Mouse (Mus musculus) spleen, adult 12 weeks (tissue): ENCODE data around the gene Vangl1.
A peak's percentile ranks its signal among the peaks of the same experiment; 100 is the strongest.

Experiments
- DNase-seq: peaks from one replicate; pipeline ENCODE4 v3.0.0; 2022; ENCODE audit warnings: low spot score

Gene Vangl1

DNA sequence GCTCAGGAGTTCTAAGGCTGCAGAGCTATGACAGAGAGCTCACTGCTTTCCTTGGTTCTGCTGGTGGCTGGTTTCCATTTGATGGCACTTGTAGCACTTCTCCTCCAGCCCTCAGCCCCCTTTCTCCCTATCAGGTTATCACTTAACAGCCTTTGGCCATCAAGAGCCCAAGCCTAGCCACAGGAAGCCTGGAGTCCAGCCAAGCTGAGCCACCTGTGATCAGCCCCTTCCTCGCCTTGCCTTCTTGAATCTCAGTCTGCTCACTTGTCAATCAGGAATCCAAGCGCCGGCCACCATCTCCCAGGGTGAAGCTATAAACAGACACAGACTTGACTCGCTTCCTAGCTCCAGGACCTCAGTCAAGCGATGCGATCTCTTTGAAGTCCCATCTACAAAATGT is 6.0 kb downstream of the Vangl1 start:
- DNase-seq: no peak

DNA sequence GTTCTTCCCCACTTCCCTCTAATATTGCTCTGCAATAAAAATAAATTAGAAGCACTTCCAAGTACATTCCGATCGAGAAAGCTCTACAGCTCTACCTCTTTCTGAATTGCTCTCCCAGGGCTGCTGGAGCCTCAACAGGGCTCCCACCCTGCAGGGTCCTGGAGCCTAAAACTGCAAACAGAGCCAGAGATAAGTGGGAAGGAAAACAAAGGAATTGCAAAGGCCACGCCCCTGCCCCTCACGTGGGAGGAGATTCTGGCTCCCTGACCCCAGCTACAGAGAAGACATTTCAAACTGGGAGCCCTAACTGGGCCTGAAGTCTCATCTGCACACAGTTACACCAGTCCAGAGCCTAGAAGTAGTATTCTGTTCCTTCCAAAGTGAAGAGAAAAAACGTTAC is 6.7 kb downstream of the Vangl1 start:
- no peak for DNase-seq

DNA sequence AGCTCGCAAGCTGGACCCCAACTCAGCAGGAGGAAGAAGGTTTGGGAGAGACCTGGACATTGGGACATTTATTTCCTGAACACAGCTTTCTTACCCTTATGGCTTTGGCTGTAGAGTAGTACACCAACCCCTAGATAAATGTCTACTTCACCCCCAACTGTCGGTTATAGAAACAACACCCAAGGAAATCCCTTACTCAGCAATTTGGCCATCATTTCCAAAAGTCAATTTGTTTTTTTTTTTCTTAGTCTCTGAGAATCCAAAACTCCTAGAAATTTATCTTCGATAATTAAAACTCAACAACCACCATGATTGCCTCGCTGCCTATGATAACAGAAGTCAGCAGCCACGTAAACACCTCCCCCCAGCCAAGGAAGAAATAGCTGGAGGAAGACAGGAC is 7.3 kb downstream of the Vangl1 start:
- no peak for DNase-seq

DNA sequence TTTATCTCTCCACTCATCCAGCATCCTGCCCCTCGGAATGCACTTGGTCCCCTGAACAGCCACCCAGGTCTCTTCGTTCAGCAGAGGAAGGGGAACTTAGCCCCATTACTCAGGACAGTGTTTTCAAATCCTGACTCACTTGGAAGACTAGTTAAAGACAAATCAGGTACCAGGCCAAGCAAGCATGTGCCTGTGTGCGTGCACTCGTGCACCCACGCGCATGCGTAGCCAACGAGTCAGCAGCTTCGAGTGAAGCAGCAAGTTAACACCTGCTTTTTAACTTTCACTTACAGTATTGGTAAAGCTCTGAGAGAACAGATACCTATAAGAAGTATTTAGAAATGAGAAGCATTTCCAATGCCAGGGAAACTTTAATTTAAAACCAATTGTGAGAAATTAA is 8.3 kb downstream of the Vangl1 start:
- DNase-seq: no peak

DNA sequence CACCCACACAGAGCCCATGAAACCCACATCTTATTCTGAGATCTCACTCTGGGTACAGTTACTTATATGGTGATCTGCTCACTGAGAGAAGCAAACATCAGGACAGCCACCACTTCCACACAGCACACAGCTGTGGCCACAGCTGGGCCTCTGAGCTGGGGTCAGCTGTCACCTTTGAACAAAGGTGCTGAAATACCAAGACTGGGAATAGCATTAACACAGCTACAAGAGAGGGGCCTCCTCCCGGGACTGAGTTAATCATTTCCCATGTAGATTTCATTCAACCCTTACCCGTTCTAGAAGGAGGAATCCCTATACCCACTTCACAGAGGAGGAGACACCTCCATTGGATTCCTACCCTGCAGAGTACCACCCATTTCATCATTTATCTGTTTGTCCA is 8.7 kb downstream of the Vangl1 start:
- no peak for DNase-seq

DNA sequence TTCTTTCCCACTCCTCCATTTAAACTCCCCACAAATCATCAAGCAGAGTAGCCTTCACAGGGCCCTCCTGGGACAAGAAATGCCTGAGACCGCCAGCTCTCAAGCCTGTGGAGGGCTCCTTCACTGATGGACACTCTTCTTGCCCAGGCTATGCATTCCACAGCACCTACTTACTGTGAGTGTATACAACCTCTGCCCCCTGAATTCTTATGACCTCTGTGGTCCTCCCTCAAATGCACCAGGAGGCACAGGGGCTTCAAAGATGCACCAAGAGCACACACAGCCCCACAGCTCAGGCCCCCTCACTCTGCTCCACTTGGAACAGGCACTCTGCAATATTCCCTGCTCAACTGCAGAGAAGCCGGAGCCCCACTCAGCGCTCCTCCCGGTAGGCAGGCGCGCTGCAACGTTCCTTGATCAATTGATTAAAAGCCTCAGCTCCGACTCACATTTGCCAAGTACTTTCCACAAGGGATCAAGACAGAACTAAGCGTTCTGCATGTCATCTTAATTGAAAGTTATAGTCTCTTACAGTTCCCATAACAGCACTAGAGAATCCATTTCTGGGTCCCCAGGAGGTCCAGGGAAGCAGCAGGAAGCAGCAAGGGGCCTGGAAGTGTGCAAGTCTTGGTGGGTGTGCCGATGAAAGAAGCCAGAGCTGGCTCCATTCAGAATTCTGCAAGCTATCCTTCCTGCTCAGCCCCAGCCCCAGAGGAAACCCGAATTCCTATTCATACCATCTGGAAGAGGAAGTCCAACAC is 10.0 kb downstream of the Vangl1 start:
- no peak for DNase-seq

DNA sequence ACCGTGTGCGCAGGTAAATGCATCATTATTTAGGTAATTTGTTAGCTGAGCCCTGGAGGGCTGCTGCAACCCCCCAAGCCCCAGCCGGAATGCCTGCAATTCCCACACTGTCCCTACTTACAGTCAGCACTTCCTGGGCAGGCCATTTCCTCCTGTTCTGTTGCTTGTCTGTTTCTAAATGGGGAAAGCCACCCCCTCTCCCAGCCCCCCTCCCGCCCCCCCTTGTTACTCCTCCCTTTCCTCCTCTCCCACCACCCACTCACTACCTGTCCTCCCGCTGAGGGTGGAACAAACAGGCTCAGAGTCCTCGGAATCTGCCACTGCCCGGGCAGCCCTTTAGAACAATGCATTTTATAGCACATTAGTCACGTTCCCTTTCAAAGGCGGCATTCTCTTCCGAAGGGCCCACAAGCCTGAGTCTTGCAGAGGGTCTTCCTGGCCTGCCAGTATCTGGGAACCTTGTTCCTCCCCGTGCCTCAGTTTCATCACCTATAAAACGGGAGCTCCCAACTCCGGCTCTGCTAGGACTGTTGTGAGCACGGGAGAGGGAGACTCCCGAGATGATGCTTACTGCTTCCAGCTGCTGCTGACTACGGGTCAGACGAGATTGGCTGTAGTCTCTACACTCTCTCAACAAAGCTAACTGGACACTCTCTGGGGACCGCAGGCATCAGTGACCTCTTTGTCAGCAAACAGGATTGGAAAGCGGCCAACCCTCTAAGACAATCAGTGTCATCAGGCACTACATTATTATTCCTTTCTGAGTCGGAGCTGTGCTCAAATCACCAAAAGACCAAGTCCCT is 10.8 kb downstream of the Vangl1 start:
- DNase-seq: no peak

DNA sequence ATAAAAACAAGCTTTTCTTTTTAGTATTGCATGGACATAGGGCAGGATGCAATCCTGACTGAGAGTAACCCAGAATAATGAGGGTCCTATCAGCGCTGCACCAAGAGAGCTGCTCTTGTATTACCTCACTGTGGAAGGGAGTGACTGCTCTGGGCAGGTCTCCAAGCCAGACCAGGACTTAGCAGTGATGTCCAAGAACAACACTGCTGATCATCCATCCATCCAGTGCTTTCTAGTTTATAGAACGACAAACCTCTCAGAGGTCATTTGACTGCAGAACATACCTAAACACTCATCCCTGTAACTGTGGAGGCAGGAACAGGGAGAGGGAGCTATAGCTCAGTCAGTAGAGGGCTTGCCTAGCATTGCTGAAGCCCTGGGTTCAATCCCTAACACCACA is 11.9 kb downstream of the Vangl1 start:
- DNase-seq: no peak

DNA sequence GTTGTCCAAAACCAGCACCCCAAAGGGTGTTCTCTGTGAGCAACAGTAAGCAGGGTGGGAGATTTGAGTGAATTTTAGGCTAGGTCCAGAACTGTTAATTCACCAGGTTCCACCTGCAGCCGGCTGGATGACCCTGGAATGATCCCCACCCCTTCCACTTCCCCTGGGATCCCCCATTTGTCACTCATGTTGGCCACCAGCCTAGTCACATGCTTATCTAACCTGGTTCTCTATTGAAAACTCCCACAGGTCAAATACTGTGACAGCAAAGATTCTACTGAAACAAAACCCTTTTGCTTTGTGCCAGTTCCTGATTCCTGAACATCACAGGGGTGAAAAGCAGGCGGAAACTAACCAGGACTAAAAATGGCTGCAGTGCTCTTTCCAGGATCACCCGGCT is 12.9 kb downstream of the Vangl1 start:
- DNase-seq: no peak

DNA sequence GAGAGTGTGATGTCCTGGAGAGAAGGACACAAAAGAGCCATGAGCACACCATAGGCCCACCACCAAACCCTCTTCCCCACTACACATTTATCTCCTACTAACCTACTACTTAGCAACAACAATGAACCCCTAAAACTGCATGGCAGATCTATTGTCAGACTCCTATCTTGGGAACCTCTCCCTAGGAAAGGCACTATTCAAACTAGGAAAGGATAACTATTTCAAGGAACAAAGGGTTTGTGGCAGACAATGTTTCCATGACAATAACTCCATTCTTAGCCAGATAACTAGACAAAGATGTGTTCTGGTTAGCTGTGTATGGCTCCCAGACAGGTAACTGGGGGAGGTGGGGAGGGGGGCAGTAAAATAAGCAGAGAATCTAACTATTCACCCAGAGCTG is 13.9 kb downstream of the Vangl1 start:
- no peak for DNase-seq

DNA sequence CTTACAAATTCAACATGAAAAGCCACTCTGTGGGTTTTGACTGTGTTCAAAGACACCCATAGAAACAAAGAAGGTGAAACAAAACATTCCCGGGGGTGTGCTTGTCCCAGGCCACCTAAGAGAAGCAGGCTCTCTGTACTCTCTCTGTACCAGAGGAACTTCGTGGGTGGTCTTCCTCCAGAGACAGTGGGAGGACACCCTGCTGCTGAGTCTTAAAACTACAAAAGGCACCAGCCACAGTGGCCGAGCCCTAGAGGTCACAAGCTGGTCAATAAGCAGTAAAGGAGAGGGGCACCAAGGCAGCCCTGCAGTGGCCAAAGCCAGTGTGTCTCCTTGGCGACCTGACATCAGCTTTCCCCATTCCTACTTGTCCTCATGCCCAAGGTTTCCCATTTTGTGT is 14.5 kb downstream of the Vangl1 start:
- DNase-seq: no peak

DNA sequence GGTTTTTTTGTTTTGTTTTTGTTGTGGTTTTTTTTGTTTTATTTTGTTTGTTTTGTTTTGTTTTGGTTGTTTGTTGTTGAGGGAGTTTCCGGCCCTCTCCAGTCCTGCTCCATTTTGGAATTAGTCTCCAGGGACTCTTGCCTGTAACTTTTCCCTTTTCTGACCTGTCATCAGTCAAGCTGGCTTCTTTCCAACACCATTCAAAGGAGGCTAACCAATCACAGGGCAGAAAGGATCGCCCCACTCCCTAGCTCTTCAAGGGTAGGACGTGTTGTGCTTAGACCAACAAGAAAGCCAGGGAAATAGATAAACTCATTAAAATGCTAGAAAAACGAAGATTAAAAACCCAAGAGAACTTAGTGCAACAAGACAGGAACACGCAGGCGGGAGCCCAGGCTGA is 15.5 kb downstream of the Vangl1 start:
- DNase-seq: no peak

DNA sequence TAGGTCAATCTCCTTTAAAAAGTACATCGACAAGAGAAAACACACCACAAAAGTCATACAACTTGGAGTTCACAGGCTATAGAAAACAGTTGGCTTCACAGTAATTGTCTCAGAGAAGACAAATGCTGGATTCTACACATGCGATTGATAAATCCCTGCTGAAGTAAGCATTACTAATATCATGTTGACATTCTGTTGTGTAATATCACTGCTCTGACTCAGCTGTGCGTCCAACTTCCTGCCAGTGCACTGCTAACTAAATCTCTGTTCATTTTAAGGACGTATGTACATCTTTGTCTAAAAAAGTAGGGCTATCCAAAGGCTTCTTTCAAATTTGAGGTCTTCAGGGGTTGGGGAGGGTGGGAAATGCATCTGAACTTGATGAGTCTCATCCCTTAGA is 17.1 kb downstream of the Vangl1 start:
- DNase-seq: no peak

DNA sequence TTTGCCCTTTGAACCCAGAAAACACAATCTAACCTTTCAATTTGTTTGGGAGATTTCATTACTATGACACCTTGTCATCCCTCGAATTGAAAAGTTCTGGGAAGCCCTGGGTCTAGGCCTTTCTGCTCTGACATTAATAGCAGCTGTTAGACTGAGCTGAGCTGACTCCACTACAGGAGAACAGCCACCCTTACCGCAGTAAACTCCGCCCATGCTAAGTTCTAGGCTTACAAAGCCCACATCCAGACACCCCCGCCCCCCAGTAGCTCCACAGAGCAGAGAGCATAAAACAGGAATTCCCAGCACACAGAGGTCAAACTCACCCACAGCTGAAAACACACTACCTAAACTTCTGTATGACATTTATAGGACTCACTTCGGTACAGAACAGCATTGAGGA is 19.8 kb downstream of the Vangl1 start:
- no peak for DNase-seq

DNA sequence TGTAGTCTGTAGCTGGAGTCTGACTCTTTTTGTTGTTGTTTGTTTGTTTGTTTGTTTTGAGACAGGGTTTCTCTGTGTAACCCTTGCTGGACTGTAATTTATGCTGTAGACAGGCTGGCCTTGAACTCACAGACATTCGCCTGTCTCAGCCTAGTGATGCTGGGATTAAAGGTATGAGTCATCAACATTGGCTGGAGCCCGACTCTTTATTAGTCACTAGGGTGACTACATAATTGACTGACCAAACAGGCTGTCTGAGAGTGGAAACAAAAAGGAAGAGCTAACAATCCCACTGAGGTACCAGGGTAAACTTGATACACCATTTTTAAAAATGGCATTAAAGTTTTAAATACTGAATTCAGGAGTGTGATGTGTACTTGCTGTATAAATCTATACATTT is 21.9 kb downstream of the Vangl1 start:
- no peak for DNase-seq

DNA sequence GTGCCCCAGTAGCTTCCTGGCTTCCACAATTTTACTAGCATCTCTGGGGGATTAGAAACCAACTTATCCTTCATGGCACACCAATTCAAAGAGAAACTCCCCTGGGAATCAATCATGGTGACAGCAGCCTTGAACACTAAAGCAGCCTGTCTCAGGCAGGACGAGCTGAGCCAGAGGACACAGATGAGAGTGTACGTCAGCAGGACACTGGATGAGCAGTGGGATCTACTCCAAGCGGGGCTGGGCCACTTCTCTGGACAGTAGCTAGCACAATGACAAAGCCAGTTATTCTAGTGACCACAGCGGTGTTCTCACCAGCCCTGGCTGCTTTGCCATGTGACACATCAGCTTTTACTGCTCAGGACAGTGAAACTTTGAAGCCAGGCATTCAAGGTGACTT is 23.3 kb downstream of the Vangl1 start:
- DNase-seq: no peak

DNA sequence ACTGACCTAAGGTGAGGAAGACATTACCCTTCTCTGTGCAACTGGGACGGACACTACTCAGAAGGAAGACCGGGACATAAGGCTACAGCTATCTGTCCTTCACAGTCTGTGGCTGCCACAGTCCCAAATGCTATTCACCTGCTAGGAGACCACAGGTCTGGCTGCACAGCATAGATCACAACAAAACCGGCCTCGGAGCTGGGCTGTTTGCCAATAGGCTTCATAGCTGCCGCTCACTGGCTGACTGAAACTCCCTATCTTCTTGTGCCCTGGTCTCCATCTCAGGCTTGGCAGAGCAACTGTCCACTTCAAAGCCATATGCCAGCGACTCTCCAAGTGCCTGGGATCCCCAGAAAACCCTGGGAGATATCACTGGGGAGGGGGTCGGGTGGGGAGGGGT is 23.7 kb downstream of the Vangl1 start:
- peak; percentile 11 for DNase-seq

DNA sequence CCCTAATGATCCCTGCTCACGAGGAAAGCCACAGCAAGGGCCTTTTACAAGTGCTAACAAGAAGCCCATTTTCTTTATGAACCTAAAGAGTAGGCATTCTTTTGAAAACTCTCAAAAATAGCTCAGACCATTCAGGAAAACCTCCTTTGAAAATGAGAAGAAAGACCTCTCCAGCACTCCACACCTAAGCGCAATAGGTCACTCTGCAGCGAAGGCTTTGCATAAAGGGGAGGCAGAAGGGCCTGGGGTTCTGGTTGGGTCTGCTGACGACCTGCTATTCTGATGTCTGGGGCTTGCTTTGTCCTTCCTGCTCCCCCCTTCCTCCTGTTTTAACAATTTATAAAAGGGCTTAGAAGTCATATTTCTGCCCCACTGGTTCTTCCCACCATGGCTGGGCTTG is 24.6 kb downstream of the Vangl1 start:
- DNase-seq: no peak

DNA sequence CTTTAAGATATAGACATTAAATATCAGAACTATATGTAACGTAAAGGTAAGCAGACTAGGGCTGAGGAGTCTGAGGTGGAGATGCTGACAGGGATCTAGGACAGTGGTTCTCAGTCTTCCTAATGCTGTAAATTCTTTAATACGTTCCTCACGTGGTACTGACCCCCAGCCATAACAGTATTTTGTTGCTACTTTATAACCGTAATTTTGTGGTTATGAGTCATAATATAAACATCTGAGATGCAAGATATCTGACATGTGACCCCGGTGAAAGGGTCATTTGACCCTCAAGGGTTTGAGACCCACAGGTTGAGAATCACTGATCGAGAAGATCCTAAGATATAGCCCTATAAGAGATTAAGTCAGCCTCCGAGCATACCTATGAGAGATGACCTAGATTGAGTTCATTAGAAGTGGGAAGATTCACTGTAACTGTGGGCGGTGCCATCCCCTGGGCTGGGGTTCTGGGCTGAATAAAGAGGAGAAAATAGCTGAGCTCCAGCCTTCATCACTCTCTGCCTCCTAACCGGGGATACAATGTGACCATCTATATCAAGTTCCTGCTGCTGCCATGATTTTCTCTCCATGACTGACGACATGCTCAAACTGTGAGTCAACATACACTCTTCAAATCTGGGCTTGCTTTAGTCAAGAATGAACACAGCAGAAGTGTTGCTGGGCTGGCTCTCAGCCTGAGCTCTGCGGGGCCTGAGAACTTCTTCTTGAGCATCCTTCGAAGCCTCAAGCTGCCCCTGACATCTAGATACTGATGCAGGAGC is 26.5 kb downstream of the Vangl1 start:
- no peak for DNase-seq

DNA sequence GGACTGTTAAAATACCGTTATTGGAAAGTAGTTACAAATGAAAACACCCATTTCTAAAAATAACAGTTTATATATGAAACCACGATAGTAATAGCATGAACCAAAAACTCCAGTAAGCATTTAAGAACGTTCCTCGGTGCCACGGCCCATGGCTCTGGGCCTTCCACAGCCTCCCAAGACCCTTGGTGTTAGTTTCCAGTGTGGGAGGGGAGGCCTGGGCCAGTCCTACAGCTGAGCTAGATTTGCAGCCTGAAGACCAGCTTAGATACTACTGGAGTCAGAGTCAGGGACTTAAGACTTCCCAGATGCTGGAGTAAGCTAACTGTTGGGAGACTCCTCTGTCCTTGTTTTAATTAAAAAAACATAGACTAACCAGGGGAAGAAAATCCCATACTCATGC is 28.4 kb downstream of the Vangl1 start:
- DNase-seq: no peak

DNA sequence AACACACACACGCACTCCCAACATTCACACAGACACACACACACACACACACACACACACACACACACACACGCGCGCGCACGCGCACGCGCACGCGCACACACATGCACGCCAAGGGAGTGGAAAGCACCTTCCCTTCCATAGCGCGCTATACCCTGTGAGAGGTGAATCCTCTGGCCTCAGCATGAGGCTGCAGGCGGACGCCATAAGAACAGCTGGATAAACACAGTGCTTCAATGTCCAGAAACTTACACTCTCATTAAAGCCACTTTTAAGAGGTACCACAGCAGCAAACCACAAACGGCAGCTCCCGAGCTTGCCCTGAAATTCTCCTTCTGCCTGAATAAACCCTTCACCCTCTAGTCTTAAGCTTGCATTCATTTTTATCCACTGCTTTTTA is 28.8 kb downstream of the Vangl1 start:
- no peak for DNase-seq

DNA sequence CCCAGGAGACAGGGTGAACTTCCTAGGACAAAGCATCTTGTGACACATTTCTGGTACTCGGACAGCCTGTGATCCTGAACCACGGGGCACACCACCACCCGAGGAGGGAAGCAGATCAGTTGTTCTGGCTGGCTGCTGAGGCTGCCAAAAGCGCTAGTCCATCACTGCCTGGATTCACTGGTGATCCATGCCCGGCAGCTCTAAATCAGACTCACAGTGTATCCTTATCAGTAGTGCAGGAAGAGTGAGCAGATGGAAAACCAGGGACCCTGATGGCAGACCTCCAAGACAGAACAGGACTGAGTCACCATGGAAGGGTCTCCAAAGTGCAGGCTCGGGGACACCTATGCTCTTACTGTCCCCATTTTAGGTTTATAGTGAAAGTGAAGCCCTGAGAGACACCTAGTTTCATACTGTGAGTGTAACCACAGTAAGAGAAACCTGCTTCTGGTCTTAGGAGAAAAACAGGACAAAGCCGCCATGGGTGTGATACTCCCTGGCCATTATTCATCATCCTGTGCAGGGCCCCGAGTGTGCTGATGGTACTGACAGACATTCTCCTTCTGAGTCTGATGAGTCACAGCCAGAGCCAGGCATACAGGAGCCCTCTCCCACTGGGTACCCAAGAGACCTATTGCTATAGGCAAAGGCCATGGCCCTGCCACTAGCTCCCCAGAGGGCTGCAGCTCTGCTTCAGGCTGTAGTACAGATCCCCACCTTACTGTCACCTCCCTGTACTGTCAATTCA is 30.2 kb downstream of the Vangl1 start:
- DNase-seq: no peak
